Mouse (Mus musculus): Measurements from ENCODE around the gene Sgpp2.

The Sgpp2 gene

GRCm38 (mm10) chr1:78310021-78310752 is at the start of gene Sgpp2:
Sgpp2 (plus strand) TSS chr1:78310345.
- under 1% methylated on average over 68 of the region's 68 CpGs for WGBS

- WGBS, result 68% methylated on average over 5 of the region's 5 CpGs
Measured at GRCm38 (mm10) chr1:78267519-78267918, 42.6 kb upstream of the Sgpp2 start.

- WGBS, result 89% methylated on average over 3 of the region's 3 CpGs
Measured at GRCm38 (mm10) chr1:78272915-78273314, 37.2 kb upstream of the Sgpp2 start.

- 64% methylated on average over 3 of the region's 3 CpGs for WGBS
Measured at GRCm38 (mm10) chr1:78279128-78279527, 31.0 kb upstream of the Sgpp2 start.

GRCm38 (mm10) chr1:78292397-78292796 is 17.7 kb upstream of the Sgpp2 start:
- WGBS, result 93% methylated on average over 3 of the region's 3 CpGs

GRCm38 (mm10) chr1:78299670-78300225 is 10.4 kb upstream of the Sgpp2 start:
- 82% methylated on average over 7 of the region's 7 CpGs for WGBS

GRCm38 (mm10) chr1:78308688-78309087 is 1.5 kb upstream of the Sgpp2 start:
- WGBS, result 92% methylated on average over 1 of the region's 1 CpGs

- WGBS, result 27% methylated on average over 9 of the region's 9 CpGs
Measured at GRCm38 (mm10) chr1:78309280-78309679, 865 bp upstream of the Sgpp2 start.

- WGBS, result under 1% methylated on average over 17 of the region's 17 CpGs
Measured at GRCm38 (mm10) chr1:78310861-78311341, 756 bp downstream of the Sgpp2 start.

- 5% methylated on average over 7 of the region's 7 CpGs for WGBS
Measured at GRCm38 (mm10) chr1:78311482-78311881, 1.3 kb downstream of the Sgpp2 start.

- WGBS, result 93% methylated on average over 4 of the region's 4 CpGs
Measured at GRCm38 (mm10) chr1:78312917-78313316, 2.8 kb downstream of the Sgpp2 start.

- 66% methylated on average over 4 of the region's 4 CpGs for WGBS
Measured at GRCm38 (mm10) chr1:78313961-78314360, 3.8 kb downstream of the Sgpp2 start.

GRCm38 (mm10) chr1:78318089-78318760 is 8.1 kb downstream of the Sgpp2 start:
- WGBS, result 88% methylated on average over 13 of the region's 13 CpGs

- WGBS, result 87% methylated on average over 3 of the region's 3 CpGs
Measured at GRCm38 (mm10) chr1:78320291-78320690, 10.1 kb downstream of the Sgpp2 start.

GRCm38 (mm10) chr1:78322098-78322778 is 12.1 kb downstream of the Sgpp2 start:
- WGBS, result 72% methylated on average over 7 of the region's 7 CpGs

GRCm38 (mm10) chr1:78322844-78323243 is 12.7 kb downstream of the Sgpp2 start:
- 88% methylated on average over 8 of the region's 8 CpGs for WGBS

- 84% methylated on average over 6 of the region's 6 CpGs for WGBS
Measured at GRCm38 (mm10) chr1:78324044-78324443, 13.9 kb downstream of the Sgpp2 start.

- WGBS, result 81% methylated on average over 6 of the region's 6 CpGs
Measured at GRCm38 (mm10) chr1:78325851-78326250, 15.7 kb downstream of the Sgpp2 start.

GRCm38 (mm10) chr1:78328646-78329045 is 18.5 kb downstream of the Sgpp2 start:
- 76% methylated on average over 4 of the region's 4 CpGs for WGBS

GRCm38 (mm10) chr1:78329861-78330260 is 19.7 kb downstream of the Sgpp2 start:
- WGBS, result 100% methylated on average over 1 of the region's 1 CpGs

GRCm38 (mm10) chr1:78330620-78331158 is 20.5 kb downstream of the Sgpp2 start:
- 86% methylated on average over 5 of the region's 5 CpGs for WGBS

- 63% methylated on average over 7 of the region's 7 CpGs for WGBS
Measured at GRCm38 (mm10) chr1:78337726-78338125, 27.6 kb downstream of the Sgpp2 start.
